Mouse (Mus musculus): ENCODE results near the gene Hils1.
"Not testable (repeated sequence)": the region's sequence is repeated elsewhere in the genome, so short reads cannot be mapped to it uniquely, and the experiment has no call there.

The Hils1 gene

DNA sequence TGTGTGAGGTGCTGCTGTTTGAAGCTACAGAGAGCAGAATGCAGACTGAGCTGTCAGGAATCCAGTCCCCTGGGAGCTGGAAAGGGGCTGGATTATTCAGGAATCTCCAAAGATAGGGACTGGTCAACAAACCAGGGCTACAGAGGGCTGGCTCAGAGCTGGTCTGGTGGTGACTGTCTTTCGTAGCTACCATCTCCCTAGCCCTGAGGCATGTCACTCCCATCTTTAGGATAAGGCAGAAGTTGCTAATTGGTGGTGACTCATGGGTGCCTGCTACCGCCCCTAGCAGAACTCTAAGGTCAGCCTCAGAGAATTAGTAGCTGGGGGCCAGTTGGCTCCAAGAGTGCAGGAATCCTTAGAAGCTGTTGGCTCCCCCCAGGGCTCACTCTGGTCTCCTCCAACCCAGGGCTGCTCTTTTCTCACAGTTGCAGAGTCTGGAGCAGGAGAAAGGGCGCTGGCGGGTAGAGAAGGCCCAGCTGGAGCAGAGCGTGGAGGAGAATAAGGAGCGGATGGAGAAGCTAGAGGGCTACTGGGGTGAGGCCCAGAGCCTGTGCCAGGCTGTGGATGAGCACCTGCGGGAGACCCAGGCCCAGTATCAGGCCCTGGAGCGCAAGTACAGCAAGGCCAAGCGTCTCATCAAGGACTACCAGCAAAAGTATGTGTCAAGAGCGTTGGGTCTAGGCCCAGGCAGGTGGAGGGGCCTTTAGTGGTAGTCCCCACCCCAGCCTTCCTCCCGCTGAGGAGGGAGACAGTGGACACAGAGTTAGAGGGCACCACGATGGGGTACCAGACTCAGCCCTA, 36.9 kb downstream of the Hils1 start:
- no peak for DNase-seq (ENCODE audit: low spot score in 2 of 2)

- DNase-seq (ENCODE audit: low spot score in 2 of 2), result no peak
Observed at GRCm38 (mm10) chr11:95004937-95005198, 37.5 kb downstream of the Hils1 start.

- DNase-seq (ENCODE audit: low spot score in 2 of 2), result no peak
Observed at GRCm38 (mm10) chr11:95006038-95006437, 38.6 kb downstream of the Hils1 start.

DNA sequence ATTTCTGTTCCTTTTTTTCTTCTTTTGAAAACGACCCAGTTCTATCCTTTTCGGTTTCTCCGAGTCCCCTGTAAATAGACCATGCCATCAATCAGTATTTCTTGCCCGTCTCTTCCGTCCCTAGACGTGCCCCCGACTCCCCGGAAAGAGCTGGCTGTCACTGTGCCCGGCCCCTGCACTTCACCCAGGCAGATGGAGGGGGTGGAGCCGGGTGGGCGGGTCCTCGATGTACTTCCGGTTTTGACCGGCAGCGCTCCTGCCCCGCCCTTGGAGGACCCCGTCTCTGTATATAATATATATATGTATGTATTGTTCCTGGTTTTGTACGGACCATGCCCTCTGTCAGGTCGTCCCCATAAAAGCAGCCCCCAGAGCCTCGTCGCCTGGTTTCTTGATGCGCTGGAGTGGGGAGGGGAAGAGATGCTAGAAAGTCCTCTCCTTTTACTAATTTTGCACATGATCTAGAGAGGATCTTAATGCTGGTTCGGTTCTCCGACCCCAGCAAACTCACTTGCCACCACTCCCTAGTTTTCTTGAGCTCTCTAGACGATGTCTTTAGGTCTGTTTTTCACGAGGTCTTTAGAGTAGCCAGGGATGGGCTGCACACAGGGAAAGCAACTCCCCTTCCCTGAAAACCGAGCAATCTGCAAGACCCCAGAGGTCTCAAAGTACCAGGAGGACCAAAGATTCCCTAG, 39.3 kb downstream of the Hils1 start:
- peak in 1 of 2 experiments; percentile 66 for DNase-seq (ENCODE audit: low spot score in 2 of 2)

GRCm38 (mm10) chr11:95007418-95007817, 40.0 kb downstream of the Hils1 start:
- no peak for DNase-seq (ENCODE audit: low spot score in 2 of 2)

DNA sequence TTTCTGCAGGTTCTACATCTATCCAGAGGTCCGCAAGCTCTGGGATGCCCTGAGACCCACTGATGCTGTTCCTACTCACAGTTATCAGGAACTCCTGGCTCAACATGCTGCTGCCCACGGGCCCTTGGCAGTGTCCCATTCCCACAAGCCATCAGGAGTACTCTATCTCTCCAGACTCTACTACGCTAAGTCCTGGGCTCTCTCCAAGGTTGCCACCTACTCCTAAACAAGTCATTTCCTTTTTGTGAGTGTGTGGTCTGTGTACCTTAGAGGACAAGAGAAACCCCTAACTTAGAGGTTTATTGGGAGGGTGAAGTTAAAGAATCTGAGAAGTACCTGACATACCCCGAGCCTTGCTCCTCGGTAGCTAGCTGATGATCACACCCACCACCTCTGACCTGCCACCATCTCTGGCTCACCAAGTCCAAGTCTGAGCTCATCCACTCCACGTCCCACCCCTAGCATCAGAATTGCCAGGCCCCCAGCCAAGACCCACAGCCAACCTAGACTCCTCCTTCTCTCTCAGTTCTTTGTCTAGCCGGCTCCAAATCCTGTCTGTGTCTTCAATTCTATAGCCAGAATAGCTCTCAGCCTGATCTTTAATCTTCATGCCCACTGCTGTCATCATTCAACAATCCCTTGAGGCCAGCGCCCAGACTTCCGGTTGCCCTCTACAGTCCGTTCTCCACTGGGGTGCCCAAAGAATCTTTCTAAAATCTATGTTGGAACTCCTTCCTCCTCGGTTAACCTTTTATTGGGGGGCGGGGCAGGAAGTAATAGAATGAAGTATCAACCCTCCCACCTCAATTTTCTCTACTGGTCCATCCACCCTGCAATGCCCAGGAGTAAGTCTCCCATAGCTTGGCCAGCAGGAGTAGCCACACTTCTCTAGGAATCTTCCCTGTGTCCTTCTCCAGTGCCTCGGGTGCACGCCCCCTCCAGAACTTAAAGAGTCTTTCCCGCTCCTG, 41.6 kb downstream of the Hils1 start:
- no peak for DNase-seq (ENCODE audit: low spot score in 2 of 2)

DNA sequence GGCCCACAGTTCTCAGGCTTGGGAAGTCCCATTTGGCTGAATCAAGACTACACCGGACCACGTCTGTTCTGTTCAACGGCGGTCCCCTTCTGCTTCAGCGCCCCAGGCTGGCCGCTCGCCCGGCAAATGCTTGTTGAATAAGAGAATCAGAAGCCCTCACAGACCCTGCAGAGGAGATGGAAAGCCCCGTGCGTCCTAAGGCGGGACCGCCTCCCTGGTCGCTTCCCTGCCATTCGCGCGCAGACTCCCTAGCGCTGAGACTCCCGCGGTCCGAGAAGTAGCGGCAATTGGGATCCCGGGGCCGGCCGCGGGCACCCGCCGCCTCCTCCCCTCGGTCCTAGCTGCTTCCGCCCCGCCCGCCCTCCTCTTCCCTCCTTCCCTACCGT, 42.2 kb downstream of the Hils1 start, which contains the start of gene Samd14:
TSS of gene Samd14 (plus strand) at position 251 of the 386 bp plus-strand sequence.
- peak in 1 of 2 experiments; percentile 47 for DNase-seq (ENCODE audit: low spot score in 2 of 2)

GRCm38 (mm10) chr11:95010141-95010739, 42.8 kb downstream of the Hils1 start:
- no peak for DNase-seq (ENCODE audit: low spot score in 2 of 2)

DNA sequence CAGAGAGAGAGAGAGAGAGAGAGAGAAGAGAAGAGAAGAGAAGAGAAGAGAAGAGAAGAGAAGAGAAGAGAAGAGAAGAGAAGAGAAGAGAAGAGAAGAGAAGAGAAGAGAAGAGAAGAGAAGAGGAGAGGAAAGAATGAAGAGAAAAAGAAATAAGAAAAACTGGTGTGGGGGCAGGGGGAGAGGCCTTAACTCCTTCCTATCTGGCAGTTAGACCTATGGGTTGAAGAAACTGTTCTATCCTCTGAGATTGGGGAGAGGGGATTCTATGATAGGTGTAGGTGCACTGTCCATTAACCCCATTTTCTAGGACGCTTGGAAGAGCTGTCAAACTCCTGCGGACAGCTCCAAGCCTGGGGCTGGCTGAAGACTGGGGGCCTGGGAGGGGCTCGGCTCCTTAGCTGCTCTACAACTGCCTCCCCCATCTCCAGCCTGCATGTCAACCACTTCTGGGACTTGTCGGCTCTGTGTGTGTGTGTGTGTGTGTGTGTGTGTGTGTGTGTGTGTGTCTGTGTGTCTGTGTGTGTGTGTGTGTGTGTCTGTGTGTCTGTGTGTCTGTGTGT, 43.5 kb downstream of the Hils1 start:
- DNase-seq (ENCODE audit: low spot score in 2 of 2), result not testable (repeated sequence)

GRCm38 (mm10) chr11:95011416-95011815, 44.0 kb downstream of the Hils1 start:
- no peak for DNase-seq (ENCODE audit: low spot score in 2 of 2)

DNA sequence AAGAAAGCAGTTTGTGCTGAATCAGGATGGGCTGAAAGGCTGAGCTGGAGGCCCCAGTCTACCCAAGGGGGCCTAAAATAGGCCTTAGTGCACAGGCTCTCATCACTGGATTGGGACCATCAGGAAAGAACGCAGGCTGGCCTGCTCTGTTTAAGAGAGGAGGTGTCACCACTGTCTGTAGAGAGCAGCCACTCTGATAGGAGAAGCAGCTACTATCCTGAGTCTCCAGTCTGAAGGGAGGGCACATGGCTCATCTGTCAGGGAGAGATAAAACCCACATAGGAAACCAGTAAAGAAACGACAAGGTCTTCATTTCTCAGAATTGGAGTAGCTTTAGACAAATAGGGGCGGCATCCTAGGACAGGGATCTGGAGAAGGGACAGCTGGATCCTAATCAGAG, 44.7 kb downstream of the Hils1 start:
- no peak for DNase-seq (ENCODE audit: low spot score in 2 of 2)

DNA sequence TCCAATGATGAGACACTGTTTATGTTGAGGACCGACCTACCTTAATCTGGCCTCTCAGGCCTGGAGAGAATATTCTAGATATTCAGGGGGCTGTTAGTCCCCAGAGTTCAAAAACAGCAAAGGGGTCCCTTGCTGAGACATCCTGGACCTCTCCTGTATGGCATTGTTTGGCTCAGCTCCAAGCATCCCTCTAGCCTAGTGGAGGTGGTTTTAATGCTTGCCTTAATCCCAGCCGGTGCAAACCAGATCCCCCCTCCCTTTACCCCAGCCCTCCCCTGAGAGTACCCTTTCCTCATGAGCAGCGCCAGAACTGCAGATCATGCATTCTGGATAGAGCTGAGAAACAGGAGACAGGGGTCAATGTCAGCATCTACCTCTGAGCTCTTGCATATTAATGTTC, 45.1 kb downstream of the Hils1 start:
- no peak for DNase-seq (ENCODE audit: low spot score in 2 of 2)

DNA sequence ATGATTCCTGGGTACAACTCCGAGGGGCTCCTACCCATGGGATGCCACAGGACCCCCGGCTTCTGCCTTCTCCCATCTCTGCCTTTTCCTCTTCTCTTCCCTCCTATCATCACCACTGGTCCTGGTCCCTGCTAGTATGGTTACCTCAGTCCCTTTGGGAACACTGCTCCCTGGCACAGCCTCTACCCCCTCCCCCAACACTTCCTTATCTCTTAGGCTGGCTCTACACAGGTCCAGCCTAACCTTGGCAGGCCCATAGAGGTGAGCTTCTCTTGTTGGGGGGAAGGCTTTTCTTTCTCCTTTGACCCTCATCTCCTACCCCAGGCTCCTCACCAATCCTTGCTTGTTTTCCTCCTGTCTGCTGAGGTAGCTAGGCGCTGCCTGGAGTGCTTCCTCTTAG, 48.1 kb downstream of the Hils1 start:
- DNase-seq (ENCODE audit: low spot score in 2 of 2), result no peak
